Mouse (Mus musculus) G1E-ER4 (cell line): Measurements from ENCODE around the gene Slc13a1. TPM values are rescaled to one million over a fixed set of nuclear protein-coding genes. Genes with fewer than 3 reads are reported as not detected.

Source experiments
- GATA1 ChIP-seq: IDR thresholded peaks from one replicate; pipeline ENCODE4 v1.8.0; 2012; ENCODE audit warnings: low read length, inconsistent platforms
- polyA plus RNA-seq: library from polyadenylated mRNA; stranded (reverse); fragments of >175 nt; gene quantifications from 2 replicates; pipeline ENCODE4 v1.2.3, GENCODE M21; 2012

Gene Slc13a1
- polyA plus RNA-seq, result not detected in 2 replicates

GRCm38 (mm10) chr6:24167734-24168327 is at the start of gene Slc13a1:
Gene Slc13a1 (minus strand): TSS chr6:24168092.
- TF ChIP-seq GATA1, result no peak

GRCm38 (mm10) chr6:24207866-24208265 is 40.0 kb upstream of the Slc13a1 start:
- TF ChIP-seq GATA1, result no peak

- no peak for TF ChIP-seq GATA1
Measured at GRCm38 (mm10) chr6:24202226-24202625, 34.3 kb upstream of the Slc13a1 start.

- no peak for TF ChIP-seq GATA1
Measured at GRCm38 (mm10) chr6:24200644-24201484, 33.0 kb upstream of the Slc13a1 start.

- no peak for TF ChIP-seq GATA1
Measured at GRCm38 (mm10) chr6:24183439-24183838, 15.5 kb upstream of the Slc13a1 start.

GRCm38 (mm10) chr6:24175393-24175792 is 7.5 kb upstream of the Slc13a1 start:
- TF ChIP-seq GATA1, result no peak

- TF ChIP-seq GATA1, result no peak
Measured at GRCm38 (mm10) chr6:24173951-24174350, 6.1 kb upstream of the Slc13a1 start.

GRCm38 (mm10) chr6:24172736-24173135 is 4.8 kb upstream of the Slc13a1 start:
- no peak for TF ChIP-seq GATA1

- TF ChIP-seq GATA1, result no peak
Measured at GRCm38 (mm10) chr6:24166772-24167171, 1.1 kb downstream of the Slc13a1 start.

GRCm38 (mm10) chr6:24165249-24165648 is 2.6 kb downstream of the Slc13a1 start:
- TF ChIP-seq GATA1, result no peak

- TF ChIP-seq GATA1, result no peak
Measured at GRCm38 (mm10) chr6:24159795-24160194, 8.1 kb downstream of the Slc13a1 start.

- no peak for TF ChIP-seq GATA1
Measured at GRCm38 (mm10) chr6:24154901-24155300, 13.0 kb downstream of the Slc13a1 start.

GRCm38 (mm10) chr6:24132951-24133350 is 34.9 kb downstream of the Slc13a1 start:
- no peak for TF ChIP-seq GATA1

GRCm38 (mm10) chr6:24122632-24123031 is 45.3 kb downstream of the Slc13a1 start:
- TF ChIP-seq GATA1, result no peak

GRCm38 (mm10) chr6:24111614-24112013 is 56.3 kb downstream of the Slc13a1 start:
- TF ChIP-seq GATA1, result no peak

- no peak for TF ChIP-seq GATA1
Measured at GRCm38 (mm10) chr6:24108471-24108870, 59.4 kb downstream of the Slc13a1 start.

- TF ChIP-seq GATA1, result no peak
Measured at GRCm38 (mm10) chr6:24106157-24106556, 61.7 kb downstream of the Slc13a1 start.

- no peak for TF ChIP-seq GATA1
Measured at GRCm38 (mm10) chr6:24105681-24106080, 62.2 kb downstream of the Slc13a1 start.
